Mouse (Mus musculus) liver, embryonic 13.5 days (tissue): Measurements from ENCODE around the gene Prss36. TPM values are rescaled to one million over a fixed set of nuclear protein-coding genes. Genes with fewer than 3 reads are reported as not detected.
A peak's percentile ranks its signal among the peaks of the same experiment; 100 is the strongest.
"Not testable (repeated sequence)": the region's sequence is repeated elsewhere in the genome, so short reads cannot be mapped to it uniquely, and the experiment has no call there.

Experiments used
- ATAC-seq: fragments of 200-750 bp; cut with Nextera tagmentation; 2 replicates; pipeline ENCODE4 v1.8.0; 2017; ENCODE audit warnings: low read depth, mild to moderate bottlenecking, moderate number of reproducible peaks, moderate library complexity
- DNase-seq: peaks from one replicate; pipeline ENCODE4 v3.0.0; 2022
- H3K27ac ChIP-seq: fragments of 300-500 bp; sonication (generic); 2 replicates; pipeline ENCODE4 v1.5.1; 2015; ENCODE audit warnings: moderate library complexity, mild to moderate bottlenecking, inconsistent platforms
- H3K27me3 ChIP-seq: fragments of 300-500 bp; sonication (generic); 2 replicates; pipeline ENCODE4 v1.6.1; 2015; ENCODE audit warnings: mild to moderate bottlenecking, inconsistent platforms
- H3K36me3 ChIP-seq: fragments of 300-500 bp; sonication (generic); 2 replicates; pipeline ENCODE4 v1.6.1; 2015; ENCODE audit warnings: mild to moderate bottlenecking, inconsistent platforms
- H3K4me1 ChIP-seq: fragments of 300-500 bp; sonication (generic); replicated peaks from 2 replicates; pipeline ENCODE4 v1.6.1; 2015; ENCODE audit warnings: inconsistent platforms
- H3K4me2 ChIP-seq: fragments of 300-500 bp; sonication (generic); 2 replicates; pipeline ENCODE4 v1.6.1; 2015; ENCODE audit warnings: inconsistent platforms, mild to moderate bottlenecking, moderate library complexity
- H3K4me3 ChIP-seq: fragments of 300-500 bp; sonication (generic); replicated peaks from 2 replicates; pipeline ENCODE4 v1.5.1; 2015; ENCODE audit warnings: mild to moderate bottlenecking, inconsistent platforms
- H3K9ac ChIP-seq: fragments of 300-500 bp; sonication (generic); 2 replicates; pipeline ENCODE4 v1.6.1; 2015; ENCODE audit warnings: mild to moderate bottlenecking, inconsistent platforms
- H3K9me3 ChIP-seq: fragments of 300-500 bp; sonication (generic); replicated peaks from 2 replicates; pipeline ENCODE4 v1.6.1; 2016; ENCODE audit warnings: inconsistent platforms
- WGBS: fragments of 180-500 bp; shearing (Covaris S2); methylation state at CpG from one replicate; pipeline ENCODE4 v1.1.7; 2015; ENCODE audit not compliant: insufficient replicate concordance; 5-methylcytosine and 5-hydroxymethylcytosine counted together
- polyA plus RNA-seq: library from polyadenylated mRNA; unstranded; fragments of >200 nt; fragmentation: Nextera tagmentation; extraction: Ambion mirVana; gene quantifications from 2 replicates; pipeline ENCODE4 v1.2.1, GENCODE M21; 2015

Gene Prss36
- polyA plus RNA-seq, 1 experiment from 2014 or later, result 4.1 TPM

DNA sequence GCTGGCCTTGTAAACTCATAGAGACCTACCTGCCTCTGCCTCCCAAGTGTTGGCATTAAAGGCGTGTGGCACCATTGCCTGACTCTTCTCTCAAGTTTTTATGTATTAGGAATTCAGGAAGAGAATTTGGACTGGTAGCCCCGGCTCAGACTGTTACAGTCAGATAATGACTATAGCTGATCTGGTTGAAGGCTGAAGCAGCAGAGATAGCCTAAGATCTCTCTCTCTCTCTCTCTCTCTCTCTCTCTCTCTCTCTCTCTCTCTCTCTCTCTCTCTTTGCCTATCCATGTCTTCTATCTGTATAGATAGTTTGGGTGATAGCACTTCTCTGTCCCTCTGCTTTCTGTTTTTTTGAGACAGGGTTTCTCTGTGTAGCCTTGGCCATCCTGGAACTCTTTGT, 44.8 kb downstream of the Prss36 start:
- H3K4me1 ChIP-seq, result peaks cover 74% of the 10 kb centered on the region
- WGBS, result 29% methylated on average over 2 of the region's 2 CpGs
- 0 out of 2 replicates have a peak overlapping the region, but pooled peaks have one; percentile 3 for H3K9ac ChIP-seq
- no peak overlapping the region for H3K4me3 ChIP-seq
- no peak for ATAC-seq
- no peaks in the 10 kb centered on the region for H3K27me3 ChIP-seq
- no peak overlapping the region for H3K4me2 ChIP-seq
- H3K36me3 ChIP-seq, result peaks cover 19% of the 10 kb centered on the region
- DNase-seq, result no peak
- no peaks in the 10 kb centered on the region for H3K9me3 ChIP-seq
- peak overlapping the region; percentile 1; the same call in 1 of the 2 replicates for H3K27ac ChIP-seq

DNA sequence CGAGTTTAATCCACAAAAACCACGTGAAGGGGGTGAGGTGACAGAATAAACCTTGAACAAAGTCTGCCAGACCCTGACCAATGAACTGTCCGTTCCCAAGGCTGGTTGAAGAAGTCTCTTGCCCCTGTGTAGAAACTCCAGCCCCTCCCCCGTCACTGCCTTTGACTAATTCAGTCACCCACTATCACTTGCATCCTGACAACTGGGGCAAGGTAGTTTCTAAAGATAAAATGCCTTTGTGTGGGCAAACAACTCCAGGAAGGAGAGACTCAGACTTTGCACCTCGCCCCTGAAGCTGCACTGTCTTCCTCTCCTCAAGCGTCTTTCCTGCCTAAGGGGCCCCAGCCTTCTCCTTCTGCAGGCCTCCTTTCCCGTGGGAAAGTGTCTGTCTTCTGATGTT, 46.5 kb downstream of the Prss36 start:
- ATAC-seq (no peak), DNase-seq (peak; percentile 42)
- no peaks in the 10 kb centered on the region for H3K27me3 ChIP-seq
- H3K4me2 ChIP-seq, result peak overlapping the region; percentile 17; the same call in 1 of the 2 replicates
- H3K4me3 ChIP-seq, result no peak overlapping the region
- peak overlapping the region; percentile 40 for H3K27ac ChIP-seq
- no peaks in the 10 kb centered on the region for H3K9me3 ChIP-seq
- WGBS, result 11% methylated on average over 7 of the region's 7 CpGs
- peaks cover 2% of the 10 kb centered on the region; the same call in 1 of the 2 replicates for H3K36me3 ChIP-seq
- H3K4me1 ChIP-seq, result peaks cover 80% of the 10 kb centered on the region
- peak overlapping the region; percentile 31; the same call in 1 of the 2 replicates for H3K9ac ChIP-seq

DNA sequence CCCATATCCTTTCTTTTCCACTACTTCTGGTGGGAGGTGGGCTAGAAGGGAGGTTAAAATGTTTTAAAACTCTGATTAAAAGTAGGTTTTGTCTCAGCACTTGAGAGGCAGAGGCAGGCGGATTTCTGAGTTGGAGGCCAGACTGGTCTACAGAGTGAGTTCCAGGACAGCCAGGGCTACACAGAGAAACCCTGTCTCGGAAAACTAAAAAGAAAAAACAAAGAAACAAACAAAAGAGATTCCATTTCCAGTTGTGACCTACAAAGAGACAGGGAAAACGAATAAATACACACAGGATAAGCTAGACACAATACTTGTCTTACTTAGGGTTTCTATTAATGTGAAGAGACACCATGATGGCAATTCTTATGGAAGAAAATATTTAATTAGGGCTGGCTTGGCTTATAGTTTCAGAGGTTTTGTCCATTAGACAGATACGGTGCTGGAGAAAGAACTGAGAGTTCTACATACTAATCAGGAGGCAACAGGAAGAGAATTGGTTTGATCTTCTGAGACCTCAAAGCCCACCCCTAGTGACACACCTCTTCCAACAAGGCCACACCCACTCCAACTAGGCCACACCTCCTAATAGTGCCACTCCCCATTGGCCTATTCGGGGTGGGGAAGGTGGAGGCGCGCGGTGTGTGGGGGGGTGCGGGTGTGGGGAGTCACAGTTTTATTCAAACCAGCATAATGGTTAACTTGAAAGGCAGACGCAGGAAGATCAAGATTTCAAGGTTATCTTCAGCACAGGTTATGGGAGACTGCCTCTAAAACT, 48.2 kb downstream of the Prss36 start:
- DNase-seq (peak; percentile 69), ATAC-seq (peak; percentile 25; the same call in 1 of the 2 replicates)
- H3K9me3 ChIP-seq, result no peaks in the 10 kb centered on the region
- peak overlapping the region; percentile 40 for H3K27ac ChIP-seq
- H3K27me3 ChIP-seq, result no peaks in the 10 kb centered on the region
- peaks cover 84% of the 10 kb centered on the region for H3K4me1 ChIP-seq
- no peak overlapping the region for H3K4me3 ChIP-seq
- peaks cover 5% of the 10 kb centered on the region for H3K36me3 ChIP-seq
- 20% methylated on average over 10 of the region's 10 CpGs for WGBS
- H3K9ac ChIP-seq, result peak overlapping the region; percentile 31; the same call in 1 of the 2 replicates
- peak overlapping the region; percentile 38 for H3K4me2 ChIP-seq

DNA sequence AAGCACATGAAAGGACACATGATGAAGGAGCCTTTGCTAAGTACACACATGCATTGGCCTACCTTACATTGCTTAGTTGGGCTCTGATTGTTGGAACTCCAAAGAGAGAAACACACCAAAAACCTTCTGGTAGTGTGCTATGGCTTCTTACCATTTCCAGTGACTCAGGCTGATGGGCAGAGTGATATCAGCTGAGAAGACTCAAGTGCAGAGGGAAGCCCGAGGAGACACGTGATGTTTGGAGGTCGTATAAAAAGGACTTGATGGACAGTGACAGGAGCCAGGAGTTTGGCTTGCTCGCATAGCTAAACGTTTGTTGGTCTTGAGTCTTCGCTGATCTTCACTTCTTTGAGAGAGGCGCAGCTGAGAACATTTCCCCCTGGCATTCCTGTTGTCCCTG, 49.0 kb downstream of the Prss36 start:
- peaks cover 78% of the 10 kb centered on the region for H3K4me1 ChIP-seq
- 73% methylated on average over 7 of the region's 7 CpGs for WGBS
- no peak overlapping the region for H3K4me3 ChIP-seq
- H3K27me3 ChIP-seq, result no peaks in the 10 kb centered on the region
- DNase-seq (no peak), ATAC-seq (no peak)
- peaks cover 12% of the 10 kb centered on the region for H3K36me3 ChIP-seq
- no peak overlapping the region for H3K27ac ChIP-seq
- H3K4me2 ChIP-seq, result no peak overlapping the region
- no peak overlapping the region for H3K9ac ChIP-seq
- no peaks in the 10 kb centered on the region for H3K9me3 ChIP-seq

DNA sequence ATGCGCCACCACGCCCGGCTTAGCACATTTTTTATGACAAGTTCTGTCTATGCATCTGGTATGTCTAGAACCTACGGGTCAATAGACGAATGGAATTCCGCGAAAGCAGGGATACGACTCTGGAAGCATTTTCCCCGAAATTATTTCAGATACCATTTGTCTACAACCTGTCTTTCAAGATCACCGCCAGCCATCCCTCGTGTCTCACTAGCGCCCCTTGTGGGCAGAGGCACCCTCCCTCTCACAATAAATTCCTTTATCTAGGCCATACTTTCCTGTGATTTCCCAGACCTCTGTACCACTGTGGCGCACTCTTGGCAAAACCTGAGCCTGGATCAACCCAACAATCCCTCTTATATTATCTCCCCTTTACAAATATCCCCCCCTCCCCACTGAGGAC, 50.1 kb downstream of the Prss36 start:
- WGBS, result 49% methylated on average over 13 of the region's 13 CpGs
- H3K9ac ChIP-seq, result no peak overlapping the region
- 0 out of 2 replicates have a peak overlapping the region, but pooled peaks have one; percentile 70 for H3K4me3 ChIP-seq
- peak overlapping the region; percentile 77; the same call in 1 of the 2 replicates for H3K27ac ChIP-seq
- H3K4me1 ChIP-seq, result peaks cover 68% of the 10 kb centered on the region
- no peaks in the 10 kb centered on the region for H3K9me3 ChIP-seq
- DNase-seq, result peak; percentile 68
- no peaks in the 10 kb centered on the region for H3K27me3 ChIP-seq
- H3K36me3 ChIP-seq, result peaks cover 24% of the 10 kb centered on the region
- ATAC-seq, result no peak
- peak overlapping the region; percentile 90 for H3K4me2 ChIP-seq

DNA sequence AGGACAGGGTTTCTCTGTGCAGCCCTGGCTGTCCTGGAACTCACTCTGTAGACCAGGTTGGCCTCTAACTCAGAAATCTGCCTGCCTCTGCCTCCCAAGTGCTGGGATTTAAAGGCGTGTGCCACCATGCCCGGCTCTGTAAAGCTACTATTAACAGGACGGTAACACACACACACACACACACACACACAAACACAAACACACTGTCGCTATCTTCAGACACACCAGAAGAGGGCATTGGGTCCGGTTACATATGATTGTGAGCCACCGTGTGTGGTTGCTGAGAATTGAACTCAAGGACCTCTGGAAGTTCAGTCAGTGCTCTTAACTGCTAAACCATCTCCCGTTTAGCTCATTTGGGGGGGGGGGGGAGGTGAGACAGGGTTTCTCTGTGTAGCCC, 50.6 kb downstream of the Prss36 start:
- Histone ChIP-seq H3K36me3 (peaks cover 25% of the 10 kb centered on the region), H3K4me1 (peaks cover 64% of the 10 kb centered on the region), H3K4me3 (peak overlapping the region; percentile 70), H3K9ac (peak overlapping the region; percentile 19; the same call in 1 of the 2 replicates), H3K4me2 (peak overlapping the region; percentile 90), H3K27ac (peak overlapping the region; percentile 77)
- not testable (repeated sequence) for DNase-seq, H3K9me3 ChIP-seq, H3K27me3 ChIP-seq
- ATAC-seq, result 0 out of 2 replicates have a peak, but pooled peaks have one; percentile 1
- 53% methylated on average over 7 of the region's 7 CpGs for WGBS

DNA sequence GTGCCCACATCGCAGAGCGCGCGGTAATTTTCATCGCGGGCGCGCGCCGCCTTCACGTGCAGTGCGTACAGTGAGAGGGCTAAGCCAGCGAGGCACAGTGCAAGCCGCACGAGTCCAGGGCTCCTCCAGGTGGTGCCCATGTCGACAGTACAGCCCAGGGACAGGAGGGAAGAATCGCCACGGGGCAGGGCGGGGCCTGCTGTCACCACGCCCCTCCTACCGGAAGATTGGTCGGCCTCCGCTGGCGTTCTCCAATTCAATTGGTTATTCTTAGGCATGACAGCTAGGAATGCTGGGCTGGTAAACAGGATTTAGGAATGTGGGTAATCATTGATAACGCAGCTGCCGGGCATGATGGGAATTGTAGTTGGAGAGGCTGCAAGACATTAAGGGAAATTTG, 51.1 kb downstream of the Prss36 start, which contains the start of the genes Gm21974 and Vkorc1:
Gene Gm21974, minus strand, starts transcription at position 13 of the 400 bp plus-strand sequence.
Gene Vkorc1, minus strand, starts transcription at position 176 of the 400 bp plus-strand sequence.
- H3K9me3 ChIP-seq, result no peaks in the 10 kb centered on the region
- ATAC-seq (peak; percentile 96), DNase-seq (peak; percentile 97)
- H3K27ac ChIP-seq, result peak within 1 kb of the TSS; percentile 86
- H3K4me3 ChIP-seq, result peak within 1 kb of the TSS; percentile 70
- 0% methylated on average over 26 of the region's 26 CpGs for WGBS
- H3K27me3 ChIP-seq, result no peaks in the 10 kb centered on the region
- peak within 1 kb of the TSS; percentile 79 for H3K9ac ChIP-seq
- H3K36me3 ChIP-seq, result peaks cover 25% of the 10 kb centered on the region
- H3K4me1 ChIP-seq, result peaks cover 60% of the 10 kb centered on the region
- peak within 1 kb of the TSS; percentile 90 for H3K4me2 ChIP-seq

DNA sequence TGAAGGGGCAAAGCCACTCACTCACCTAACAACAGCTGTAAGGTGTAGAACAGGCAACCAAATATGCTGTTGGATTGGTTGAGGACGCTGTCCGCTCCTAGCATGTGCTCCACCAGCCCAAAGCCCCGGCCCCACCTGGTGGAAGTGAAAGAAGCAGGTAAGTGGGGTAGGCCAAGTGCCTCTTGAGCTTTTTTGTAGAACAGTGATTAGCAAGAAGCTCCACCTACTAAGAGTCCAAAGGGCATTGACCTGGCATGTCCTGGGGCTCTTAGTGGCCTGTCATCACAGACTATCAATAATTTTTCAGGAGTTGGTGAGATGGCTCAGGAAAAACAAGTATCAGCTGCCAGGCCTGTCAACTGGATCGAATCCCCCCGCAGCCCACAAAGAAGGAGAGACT, 52.0 kb downstream of the Prss36 start:
- H3K4me1 ChIP-seq, result peaks cover 50% of the 10 kb centered on the region
- H3K9me3 ChIP-seq, result no peaks in the 10 kb centered on the region
- 75% methylated on average over 5 of the region's 5 CpGs for whole genome bisulfite sequencing
- peak overlapping the region; percentile 90 for H3K4me2 ChIP-seq
- peak overlapping the region; percentile 86 for H3K27ac ChIP-seq
- H3K27me3 ChIP-seq, result no peaks in the 10 kb centered on the region
- ATAC-seq, result no peak
- peaks cover 28% of the 10 kb centered on the region for H3K36me3 ChIP-seq
- peak overlapping the region; percentile 70 for H3K4me3 ChIP-seq
- peak overlapping the region; percentile 79 for H3K9ac ChIP-seq
- no peak for DNase-seq

DNA sequence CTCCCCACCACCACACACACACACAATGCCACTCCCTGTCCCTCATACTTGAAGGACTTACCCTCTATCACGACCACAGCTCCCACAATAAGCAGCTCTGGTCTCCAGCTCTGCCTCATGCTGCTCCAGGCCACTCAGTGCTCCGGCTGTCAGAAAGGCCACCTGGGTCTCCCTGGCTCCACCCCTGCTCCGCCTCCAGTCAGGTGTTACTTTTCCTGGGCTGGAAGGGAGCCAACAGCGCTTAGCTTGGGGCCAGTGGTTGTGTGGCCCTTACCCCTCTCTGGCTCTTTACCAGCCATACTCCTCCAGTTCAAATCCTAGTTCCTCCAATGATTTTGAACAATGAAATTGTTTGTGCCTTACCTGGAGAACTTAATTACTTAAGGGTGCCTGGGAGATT, 55.7 kb downstream of the Prss36 start, which contains the start of gene Prss53:
Gene Prss53, minus strand, starts transcription at position 173 of the 400 bp plus-strand sequence.
- DNase-seq (no peak), ATAC-seq (no peak)
- H3K4me1 ChIP-seq, result peaks cover 23% of the 10 kb centered on the region
- 55% methylated on average over 4 of the region's 4 CpGs for WGBS
- H3K27me3 ChIP-seq, result no peaks in the 10 kb centered on the region
- no peak within 1 kb of the TSS for H3K4me2 ChIP-seq
- H3K9ac ChIP-seq, result 0 out of 2 replicates have a peak within 1 kb of the TSS, but pooled peaks have one; percentile 5
- 0 out of 2 replicates have a peak within 1 kb of the TSS, but pooled peaks have one; percentile 13 for H3K27ac ChIP-seq
- no peak within 1 kb of the TSS for H3K4me3 ChIP-seq
- H3K9me3 ChIP-seq, result no peaks in the 10 kb centered on the region
- H3K36me3 ChIP-seq, result peaks cover 65% of the 10 kb centered on the region

DNA sequence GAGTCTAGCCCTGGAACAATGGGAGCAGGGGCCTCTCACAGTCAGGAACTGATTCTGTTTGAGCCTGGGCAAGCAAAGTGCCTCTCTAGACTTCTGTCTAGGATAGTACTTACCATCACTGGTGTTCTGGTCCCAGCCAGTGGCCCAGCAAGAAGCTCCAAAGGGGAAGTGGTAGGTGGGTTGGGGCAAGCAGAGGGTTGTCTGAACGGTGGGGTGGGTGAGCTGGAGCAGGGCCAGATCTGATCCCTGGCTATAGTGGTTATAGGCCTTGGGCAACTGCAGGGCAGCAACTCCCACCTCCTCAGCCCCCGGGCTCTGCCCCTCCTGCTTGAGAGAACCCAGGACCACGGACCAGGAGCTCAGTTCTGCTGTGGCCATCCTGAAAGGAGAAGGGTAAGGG, 57.7 kb downstream of the Prss36 start:
- no peak for DNase-seq
- Histone ChIP-seq H3K4me3 (no peak overlapping the region), H3K9ac (no peak overlapping the region), H3K4me1 (peaks cover 20% of the 10 kb centered on the region), H3K27ac (no peak overlapping the region), H3K36me3 (peaks cover 84% of the 10 kb centered on the region), H3K4me2 (no peak overlapping the region), H3K27me3 (no peaks in the 10 kb centered on the region), H3K9me3 (no peaks in the 10 kb centered on the region)
- WGBS, result 57% methylated on average over 3 of the region's 3 CpGs
- no peak for ATAC-seq

DNA sequence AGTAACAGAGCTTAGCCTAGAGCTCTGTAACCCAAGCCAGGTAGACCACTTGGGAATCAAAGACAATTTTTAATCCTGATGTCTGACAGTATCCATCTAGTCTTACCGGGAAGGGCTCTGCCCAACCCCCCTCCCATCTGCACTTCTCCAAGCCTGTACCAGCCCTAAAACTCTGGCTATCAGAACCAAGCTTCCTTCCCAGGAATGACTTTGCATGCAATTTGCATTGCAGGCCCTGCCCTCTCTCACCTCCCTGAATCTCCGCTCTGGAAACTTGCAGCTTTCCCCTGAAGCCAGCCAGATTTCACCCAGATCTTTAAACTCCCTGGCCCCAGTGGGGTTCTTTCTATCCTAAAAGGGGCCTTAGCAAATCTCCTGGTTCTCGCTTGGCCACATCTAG, 58.7 kb downstream of the Prss36 start:
- Histone ChIP-seq H3K9me3 (0 out of 2 replicates have a peak, but pooled peaks cover 5% of the 10 kb centered on the region), H3K9ac (no peak overlapping the region), H3K4me1 (peaks cover 25% of the 10 kb centered on the region), H3K36me3 (peaks cover 85% of the 10 kb centered on the region), H3K27me3 (no peaks in the 10 kb centered on the region), H3K4me3 (no peak overlapping the region), H3K27ac (no peak overlapping the region), H3K4me2 (no peak overlapping the region)
- no peak for DNase-seq
- ATAC-seq, result no peak
- 75% methylated on average over 3 of the region's 3 CpGs for WGBS
